ENCODE assay signal across 8 mouse cellular contexts in the genomic region with DNA sequence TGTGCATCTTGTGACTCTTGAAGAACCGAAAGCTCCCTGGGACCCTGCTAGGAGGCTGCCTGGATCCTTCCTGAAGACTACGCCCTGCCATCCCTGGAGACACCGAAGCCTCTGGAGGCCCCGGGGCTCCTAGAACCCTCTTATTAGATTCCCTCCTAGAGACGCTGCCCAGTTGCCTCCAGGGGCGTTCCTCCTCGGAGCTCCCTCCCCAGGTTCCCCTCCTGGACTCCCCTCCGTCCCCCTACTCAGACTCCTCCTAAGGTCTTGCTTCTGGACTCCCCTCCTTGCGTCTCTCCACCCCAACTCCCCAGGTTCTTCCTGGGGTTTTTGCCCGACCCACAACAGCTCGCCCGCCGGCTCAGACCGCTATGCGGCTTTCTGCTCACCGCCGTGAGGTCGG. TPM values are rescaled to one million over a fixed set of nuclear protein-coding genes. Genes with fewer than 3 reads are reported as not detected.
DNase-seq lines count a peak whose midpoint lies in the region; ATAC-seq and TF ChIP-seq lines count a peak whose summit lies in the region.

No protein-coding gene starts in this region.

- H3K9me3 ChIP-seq in heart, embryonic 15.5 days (replicated peaks): no peaks in the 10 kb centered on the region
- no peaks in the 10 kb centered on the region for H3K9me3 ChIP-seq in liver, embryonic 13.5 days (replicated peaks)
- no peaks in the 10 kb centered on the region for H3K9me3 ChIP-seq in stomach, embryonic 15.5 days

- H3K4me3 ChIP-seq in layer of hippocampus, adult 2 months: peak overlapping the region; percentile 81
- peak overlapping the region; percentile 67 for H3K4me3 ChIP-seq in heart, embryonic 15.5 days
- H3K4me3 ChIP-seq in liver, embryonic 13.5 days (replicated peaks): peak overlapping the region; percentile 74
- H3K4me3 ChIP-seq in stomach, embryonic 15.5 days (replicated peaks): peak overlapping the region; percentile 63

- peak overlapping the region; percentile 88 for H3K4me2 ChIP-seq in heart, embryonic 15.5 days
- peak overlapping the region; percentile 97 for H3K4me2 ChIP-seq in liver, embryonic 13.5 days
- peak overlapping the region; percentile 87 for H3K4me2 ChIP-seq in stomach, embryonic 15.5 days

- peak overlapping the region; percentile 94 for H3K27ac ChIP-seq in layer of hippocampus, adult 2 months
- 0 out of 2 replicates have a peak overlapping the region, but pooled peaks have one; percentile 18 for H3K27ac ChIP-seq in heart, embryonic 15.5 days
- peak overlapping the region; percentile 100 for H3K27ac ChIP-seq in liver, embryonic 13.5 days
- no peak overlapping the region for H3K27ac ChIP-seq in stomach, embryonic 15.5 days

- H3K36me3 ChIP-seq in heart, embryonic 15.5 days: no peaks in the 10 kb centered on the region
- H3K36me3 ChIP-seq in liver, embryonic 13.5 days: peaks cover 32% of the 10 kb centered on the region
- no peaks in the 10 kb centered on the region for H3K36me3 ChIP-seq in stomach, embryonic 15.5 days

- H3K9ac ChIP-seq in heart, embryonic 15.5 days: peak overlapping the region; percentile 59
- H3K9ac ChIP-seq in liver, embryonic 13.5 days: peak overlapping the region; percentile 99
- peak overlapping the region; percentile 67 for H3K9ac ChIP-seq in stomach, embryonic 15.5 days

- peaks cover 23% of the 10 kb centered on the region for H3K4me1 ChIP-seq in heart, embryonic 15.5 days (replicated peaks)
- H3K4me1 ChIP-seq in liver, embryonic 13.5 days (replicated peaks): peaks cover 72% of the 10 kb centered on the region
- H3K4me1 ChIP-seq in stomach, embryonic 15.5 days: peaks cover 21% of the 10 kb centered on the region

- H3K27me3 ChIP-seq in heart, embryonic 15.5 days: no peaks in the 10 kb centered on the region
- H3K27me3 ChIP-seq in liver, embryonic 13.5 days: no peaks in the 10 kb centered on the region
- no peaks in the 10 kb centered on the region for H3K27me3 ChIP-seq in stomach, embryonic 15.5 days (replicated peaks)

- under 1% methylated on average over 18 of the region's 18 CpGs for WGBS in heart, embryonic 15.5 days
- WGBS in liver, embryonic 13.5 days (ENCODE audit: insufficient replicate concordance): 1% methylated on average over 18 of the region's 18 CpGs
- under 1% methylated on average over 18 of the region's 18 CpGs for WGBS in stomach, embryonic 15.5 days

- ATAC-seq in heart, embryonic 15.5 days (replicated peaks; ENCODE audit: insufficient number of reproducible peaks, insufficient read depth, low FRiP score, low read depth): peak; percentile 7; the same call in 1 of the 2 replicates
- peak; percentile 29 for ATAC-seq in liver, embryonic 13.5 days (ENCODE audit: low read depth)
- peak; percentile 56 for ATAC-seq in stomach, embryonic 15.5 days (ENCODE audit: insufficient read depth, low FRiP score, low read depth)

- no peak for DNase-seq in layer of hippocampus, adult 2 months (ENCODE audit: low spot score in 2 of 2)
- DNase-seq in layer of hippocampus, adult 8-10 months (ENCODE audit: low spot score in 2 of 2): no peak
- peak; percentile 17 for DNase-seq in adipocyte (ENCODE audit: low spot score)
- DNase-seq in liver, embryonic 13.5 days: no peak
- DNase-seq in urinary bladder, postnatal 10 days (ENCODE audit: low spot score): no peak
- DNase-seq in ovary, adult 18-20 months (ENCODE audit: low spot score): no peak

- no peak; the same call in 1 of the 2 replicates for TF ChIP-seq CTCF in layer of hippocampus, adult 2 months (conservative IDR thresholded peaks at IDR 0.05)

RNA-seq across cellular contexts. Expression of a gene that starts 0.4 kb away (rescaled TPM):
- 10 to 100 TPM; 30.9 to 31.8 TPM for total RNA-seq in layer of hippocampus, adult 2 months (2021)
- 10 to 100 TPM; 28.6 to 39.2 (median 33.4) TPM for total RNA-seq in layer of hippocampus, adult 8-10 months (2022)
- polyA plus RNA-seq in heart, embryonic 15.5 days (2015; fragmentation: Nextera tagmentation; extraction: Ambion mirVana): 21.0 and 25.7 TPM in 2 replicates
- 78.6 and 94.8 TPM in 2 replicates for polyA plus RNA-seq in liver, embryonic 13.5 days (2015; fragmentation: Nextera tagmentation; extraction: Ambion mirVana)
- 26.3 and 34.6 TPM in 2 replicates for polyA plus RNA-seq in stomach, embryonic 15.5 days (2015; fragmentation: Nextera tagmentation; extraction: Ambion mirVana)

RNA-seq across cellular contexts. Expression of a gene that starts 11.9 kb away (rescaled TPM):
- total RNA-seq in layer of hippocampus, adult 2 months (2021): 100 to 1,000 TPM; 160 to 167 TPM
- total RNA-seq in layer of hippocampus, adult 8-10 months (2022): 100 to 1,000 TPM; 159 to 183 (median 167) TPM
- 321 and 323 TPM in 2 replicates for polyA plus RNA-seq in heart, embryonic 15.5 days (2015; fragmentation: Nextera tagmentation; extraction: Ambion mirVana)
- 634 and 723 TPM in 2 replicates for polyA plus RNA-seq in liver, embryonic 13.5 days (2015; fragmentation: Nextera tagmentation; extraction: Ambion mirVana)
- 518 and 547 TPM in 2 replicates for polyA plus RNA-seq in stomach, embryonic 15.5 days (2015; fragmentation: Nextera tagmentation; extraction: Ambion mirVana)

RNA-seq across cellular contexts. Expression of a gene that starts 54.7 kb away (rescaled TPM):
- 100 to 1,000 TPM; 126 to 139 TPM for total RNA-seq in layer of hippocampus, adult 2 months (2021)
- 100 to 1,000 TPM; 109 to 137 (median 123) TPM for total RNA-seq in layer of hippocampus, adult 8-10 months (2022)
- polyA plus RNA-seq in heart, embryonic 15.5 days (2015; fragmentation: Nextera tagmentation; extraction: Ambion mirVana): 0.10 and 0.30 TPM in 2 replicates
- not detected in 2 replicates for polyA plus RNA-seq in liver, embryonic 13.5 days (2015; fragmentation: Nextera tagmentation; extraction: Ambion mirVana)
- polyA plus RNA-seq in stomach, embryonic 15.5 days (2015; fragmentation: Nextera tagmentation; extraction: Ambion mirVana): 0.63 and 0.95 TPM in 2 replicates
